Mouse (Mus musculus) inflammation-experienced regulatory T-cells, adult 6 months (primary cell): ENCODE measurements around the gene Ptpn7. TPM values are rescaled to one million over a fixed set of nuclear protein-coding genes. Genes with fewer than 3 reads are reported as not detected.
"Not testable (repeated sequence)": the region's sequence is repeated elsewhere in the genome, so short reads cannot be mapped to it uniquely, and the experiment has no call there.

Experiments used
- ATAC-seq: one replicate; pipeline ENCODE4 v1.8.0; 2017
- polyA plus RNA-seq, 3 experiments: library from polyadenylated mRNA; unstranded; fragments of 100-300 nt; shearing (Covaris generic); gene quantifications; one replicate each; pipeline ENCODE4 v1.2.1; 2017

The Ptpn7 gene
- polyA plus RNA-seq, 3 experiments from 2014 or later = 161 to 188 (median 171) TPM

DNA sequence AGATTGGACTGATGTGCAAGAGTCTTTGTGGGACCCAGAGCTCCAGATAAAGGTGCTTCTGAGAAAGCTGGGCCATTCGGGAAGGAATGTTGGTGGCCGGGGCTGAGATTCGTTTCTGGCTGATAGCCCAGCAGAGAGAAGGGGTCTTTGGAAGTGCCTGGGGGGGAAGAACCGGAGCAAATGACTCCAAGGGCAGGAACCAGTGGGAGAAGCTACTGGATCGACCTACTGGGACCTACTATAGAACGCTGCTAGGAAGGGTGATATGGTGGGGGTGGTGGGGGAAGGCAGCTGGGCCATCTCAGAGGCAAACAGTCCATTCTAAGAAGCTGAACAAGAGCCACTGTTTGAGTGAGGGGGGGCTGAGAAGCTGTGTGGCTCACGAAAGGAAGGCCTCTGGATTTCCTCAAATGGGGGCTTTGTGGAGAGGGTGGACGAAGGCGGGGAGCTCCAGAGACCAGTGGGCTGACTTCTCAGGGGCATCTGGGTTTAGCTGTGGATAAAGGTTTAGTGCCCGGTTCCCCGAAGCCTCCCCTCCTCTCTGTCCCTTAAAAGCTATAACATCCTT is 27.1 kb downstream of the Ptpn7 start:
- ATAC-seq = no peak

DNA sequence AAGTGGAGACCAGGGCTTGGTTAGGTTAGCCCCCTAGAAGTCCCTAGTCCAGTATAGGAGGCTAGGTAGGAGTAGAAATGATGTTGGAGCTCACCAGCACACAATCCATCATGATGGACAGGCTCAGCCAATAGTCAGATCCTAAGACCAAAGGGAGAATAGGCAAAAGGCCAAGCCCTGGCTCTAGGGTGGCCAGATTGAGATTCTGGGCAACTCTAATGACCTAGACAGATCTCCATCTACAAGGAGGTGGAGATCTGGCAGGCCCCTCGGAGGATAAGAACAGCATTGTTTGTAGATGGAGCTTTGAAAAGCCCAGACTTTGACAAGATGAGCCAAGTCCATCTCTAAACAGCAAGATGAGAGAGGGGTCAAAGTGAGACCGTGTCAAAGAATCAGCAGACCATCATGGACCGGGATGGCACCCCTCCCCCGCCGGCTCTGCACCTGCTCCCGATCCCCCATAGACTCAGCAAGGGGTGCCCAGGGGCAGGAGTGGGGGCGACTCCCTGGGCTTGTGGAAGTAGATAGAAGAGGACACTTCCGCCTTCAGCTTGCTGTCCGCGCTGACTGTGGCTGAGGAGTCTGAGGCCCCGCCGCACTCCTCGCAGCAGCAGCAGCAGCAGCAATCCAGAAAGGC is 28.0 kb downstream of the Ptpn7 start:
- no peak for ATAC-seq

DNA sequence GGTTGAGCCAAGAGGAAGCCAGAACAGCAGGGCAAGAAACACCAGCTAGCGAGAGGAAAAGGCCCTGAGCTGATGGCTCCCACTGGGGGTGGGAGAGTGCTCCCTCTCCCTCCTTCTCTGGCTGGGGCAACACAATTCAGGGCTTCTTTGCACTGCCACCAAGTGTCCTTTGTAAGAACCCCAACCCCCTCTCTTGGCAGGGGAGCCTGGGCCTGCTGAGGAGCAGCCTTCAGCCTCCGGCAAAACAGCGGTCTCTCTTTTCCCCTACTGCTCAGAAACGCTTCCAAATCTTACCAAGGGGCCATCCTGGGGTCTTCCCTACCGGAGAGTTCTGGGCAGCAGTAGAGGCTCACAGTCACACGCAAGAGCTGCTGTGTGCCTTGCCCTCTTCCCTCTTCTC is 30.2 kb downstream of the Ptpn7 start:
- no peak for ATAC-seq

DNA sequence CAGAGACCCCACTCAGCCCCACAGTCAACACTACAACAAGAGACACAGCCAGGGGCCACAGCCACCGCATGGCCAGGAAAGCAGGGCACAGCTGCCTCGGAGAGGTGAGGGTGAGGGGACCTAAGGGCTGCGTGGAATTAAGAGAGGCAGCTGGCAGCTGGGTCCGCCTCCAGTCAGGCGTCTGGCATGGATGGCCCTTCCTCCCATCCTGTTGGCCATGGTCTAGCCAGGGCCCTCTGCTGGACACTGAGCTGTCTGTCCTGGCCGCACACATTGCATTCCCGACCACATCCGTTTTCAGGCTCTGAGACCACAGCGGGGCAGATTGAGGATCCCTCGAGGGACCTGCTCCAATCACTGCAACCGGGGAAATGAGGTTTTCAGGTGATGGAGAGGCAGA is 34.9 kb downstream of the Ptpn7 start, which contains the start of gene Gpr37l1:
Gene Gpr37l1 (minus strand): TSS at position 247 of the 400 bp plus-strand sequence.
- no peak for ATAC-seq

DNA sequence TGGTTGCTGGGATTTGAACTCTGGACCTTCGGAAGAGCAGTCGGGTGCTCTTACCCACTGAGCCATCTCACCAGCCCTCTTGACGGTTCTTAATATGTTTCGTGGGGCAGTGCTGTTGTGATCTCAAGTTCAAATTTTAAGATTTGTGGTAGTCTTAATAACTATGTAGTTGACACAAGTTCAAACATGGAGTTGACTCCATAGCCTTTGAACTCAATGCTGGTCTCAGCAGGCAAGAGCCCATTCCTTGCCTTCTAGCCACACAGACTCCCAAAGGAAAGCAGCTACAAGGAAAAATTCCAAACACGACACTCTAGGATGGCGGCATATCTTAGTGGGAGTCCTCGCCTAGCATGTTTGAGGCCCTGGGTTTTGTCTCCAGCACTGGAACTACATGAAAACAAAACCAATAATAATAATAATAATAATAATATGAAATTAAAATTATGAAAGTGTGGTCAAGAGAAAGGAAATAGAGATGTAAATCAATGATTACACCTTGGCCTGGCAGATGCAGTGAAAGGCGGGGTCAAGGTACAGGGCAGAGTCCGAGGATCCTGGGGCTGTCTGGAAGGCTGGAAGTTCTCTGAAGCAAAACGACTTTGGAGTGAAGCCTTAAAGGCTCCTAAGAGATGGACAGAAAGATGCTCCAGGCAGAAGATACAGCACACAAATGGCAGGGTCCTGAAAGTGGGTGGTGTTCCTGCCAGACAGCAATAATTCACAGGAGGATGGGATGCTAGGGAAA is 36.1 kb downstream of the Ptpn7 start:
- no peak for ATAC-seq

DNA sequence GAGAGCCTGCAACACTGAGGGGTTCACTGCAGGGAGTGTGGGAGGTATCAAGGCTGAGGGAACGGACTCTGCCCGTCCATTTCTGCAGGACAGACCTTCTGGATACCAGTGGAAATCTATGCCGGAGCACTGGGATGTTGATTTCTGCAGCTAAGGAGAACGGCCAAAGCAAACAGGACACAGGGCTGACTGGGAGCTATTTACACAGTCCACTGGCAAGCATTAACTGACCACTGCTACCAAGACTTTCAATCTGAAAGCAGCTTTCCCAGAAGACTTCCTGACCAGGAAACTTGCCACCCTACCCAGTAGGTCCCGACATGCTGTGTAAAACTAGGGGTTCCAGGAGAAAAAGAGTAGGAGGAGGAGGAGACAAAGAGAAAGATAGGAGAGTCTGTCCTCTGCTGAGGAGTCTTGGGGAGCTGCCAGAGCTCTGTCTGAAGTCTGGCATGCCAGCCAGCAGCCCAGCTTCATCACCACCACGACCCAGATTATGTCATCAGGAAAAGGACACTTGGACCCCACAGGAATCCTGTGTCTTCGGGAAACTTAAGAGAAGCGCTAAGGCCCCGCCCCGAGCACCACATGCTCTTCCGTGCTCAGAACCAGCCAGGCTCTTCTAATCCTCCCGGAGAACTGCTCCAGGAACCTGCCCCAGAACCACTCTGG is 37.2 kb downstream of the Ptpn7 start:
- ATAC-seq = no peak

DNA sequence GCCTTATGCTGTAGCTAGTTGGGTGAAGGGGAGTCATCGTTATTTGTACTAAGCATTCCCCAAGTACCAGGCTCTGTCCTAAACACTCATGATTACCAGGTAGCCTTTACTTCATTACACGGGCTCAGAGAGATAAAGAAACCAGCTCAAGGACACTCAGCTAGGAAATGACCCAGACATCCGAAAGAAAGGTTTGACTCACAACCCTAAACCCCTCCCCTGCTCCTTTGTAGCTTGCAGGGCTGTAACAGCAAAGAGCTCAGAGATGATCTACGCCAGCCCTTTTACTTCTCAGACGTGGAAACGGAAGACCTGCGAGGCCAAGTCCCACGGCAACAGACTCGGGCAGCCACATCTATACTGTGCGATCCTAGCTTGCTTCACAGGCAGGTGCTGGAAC is 37.8 kb downstream of the Ptpn7 start:
- ATAC-seq = no peak

DNA sequence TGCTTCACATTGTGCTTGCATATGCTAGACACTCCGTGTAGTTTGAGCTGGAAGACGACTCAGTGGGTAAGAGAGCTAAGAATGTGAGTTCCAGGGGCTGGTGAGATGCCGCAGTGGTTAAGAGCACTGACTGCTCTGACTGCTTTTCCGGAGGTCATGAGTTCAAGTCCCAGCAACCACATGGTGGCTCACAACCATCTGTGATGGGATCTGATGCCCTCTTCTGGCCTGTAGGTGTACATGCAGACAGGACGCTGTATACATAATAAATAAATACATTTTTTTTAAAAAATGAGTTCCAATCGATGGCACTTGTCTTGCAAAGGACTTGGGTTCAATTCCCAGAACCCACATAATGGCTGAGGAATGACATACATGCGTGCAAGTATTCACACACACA is 38.7 kb downstream of the Ptpn7 start:
- no peak for ATAC-seq

DNA sequence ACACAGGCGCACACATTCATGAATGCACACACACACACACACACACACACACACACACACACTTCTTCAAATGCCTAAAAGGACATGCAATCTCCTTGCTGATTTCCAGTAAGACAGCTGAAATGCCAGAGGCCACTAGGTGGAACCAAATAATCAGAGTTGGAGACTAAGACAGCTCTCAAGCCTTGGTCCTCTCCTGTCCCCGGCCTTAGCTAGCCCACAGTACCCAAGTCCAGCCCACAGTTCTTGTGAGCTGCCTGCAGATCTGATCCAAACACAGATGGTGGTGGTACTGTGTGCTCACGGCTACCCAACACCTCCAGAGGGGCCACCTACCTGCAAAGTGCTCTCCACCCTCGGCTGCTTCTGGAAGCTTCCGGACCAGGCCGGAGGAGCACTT is 39.5 kb downstream of the Ptpn7 start:
- ATAC-seq = no peak

DNA sequence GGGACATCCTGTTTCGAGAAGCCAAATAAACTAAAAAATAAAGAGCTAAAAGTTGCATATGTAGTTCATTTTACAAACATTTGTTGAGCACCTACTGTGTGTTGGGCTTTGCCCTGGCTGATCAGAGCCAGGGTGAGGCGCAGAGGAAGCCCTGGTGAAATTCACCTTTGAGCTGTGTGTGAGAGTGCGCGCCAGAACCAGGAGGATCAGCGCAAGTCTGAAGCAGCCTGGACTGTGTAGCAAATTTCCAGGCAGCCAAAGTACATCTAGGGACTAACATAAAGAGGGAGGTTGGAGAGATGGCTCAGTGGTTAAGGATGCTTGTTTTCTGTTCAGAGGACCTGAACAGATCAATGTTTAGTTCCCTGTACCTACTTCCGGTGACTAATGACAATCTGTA is 40.8 kb downstream of the Ptpn7 start:
- no peak for ATAC-seq

DNA sequence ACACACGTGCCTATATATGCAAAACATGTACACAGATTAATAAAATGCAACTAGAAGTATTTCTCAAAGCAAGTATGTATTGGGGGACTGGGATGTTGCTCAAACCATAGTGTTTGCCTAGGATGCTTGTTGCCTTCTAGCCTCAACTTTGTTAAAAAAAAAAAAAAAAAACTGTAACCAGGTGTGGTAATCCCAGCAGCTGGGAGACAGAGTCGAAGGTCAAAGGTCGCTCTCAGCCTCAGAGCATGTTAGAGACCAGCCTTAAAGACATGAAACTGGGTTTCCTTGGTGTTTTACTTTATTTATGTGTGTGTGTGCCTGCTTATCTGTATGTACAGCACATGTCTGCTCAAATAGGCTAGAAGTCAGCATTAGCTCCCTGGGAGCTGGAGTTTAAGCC is 42.7 kb downstream of the Ptpn7 start:
- no peak for ATAC-seq

DNA sequence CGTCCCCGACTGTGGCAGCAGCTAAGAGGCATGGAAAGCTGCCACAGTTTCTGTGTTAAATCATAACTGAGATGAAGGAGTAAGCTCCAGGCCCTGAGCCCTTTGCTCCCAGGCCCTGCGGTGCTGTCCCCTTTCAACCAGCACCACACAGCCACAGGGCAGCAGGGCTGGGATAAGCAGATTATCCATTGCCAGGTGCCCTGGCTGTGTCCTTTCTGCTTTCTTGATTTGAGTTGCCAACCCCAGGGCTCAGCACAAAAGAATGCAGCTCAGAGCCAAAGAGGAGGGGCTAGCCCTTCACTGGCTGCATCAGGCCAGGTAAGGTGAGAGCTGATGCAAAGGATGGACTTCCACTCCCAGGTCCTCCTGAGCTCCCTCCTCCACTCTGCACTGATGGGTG is 45.2 kb downstream of the Ptpn7 start:
- ATAC-seq = no peak

DNA sequence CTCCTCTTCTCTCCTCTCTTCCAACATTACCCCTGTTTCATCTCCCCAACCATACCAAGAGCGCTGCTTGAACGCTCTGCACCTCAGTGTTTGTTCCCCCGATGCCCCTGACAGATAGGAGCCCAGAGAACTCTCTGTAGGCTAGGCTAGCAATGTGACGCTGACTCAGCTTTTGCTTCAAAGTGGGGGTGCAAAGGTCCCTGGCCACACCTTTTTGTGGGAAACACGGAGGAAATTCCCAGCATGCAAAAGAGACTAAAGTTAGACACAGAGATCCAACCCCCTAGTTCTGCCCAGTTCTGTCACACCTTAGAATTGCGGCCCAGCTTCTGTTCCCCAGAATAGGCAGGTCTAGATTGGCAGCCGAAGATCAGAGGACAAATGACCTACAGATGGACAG is 46.4 kb downstream of the Ptpn7 start:
- ATAC-seq = no peak

DNA sequence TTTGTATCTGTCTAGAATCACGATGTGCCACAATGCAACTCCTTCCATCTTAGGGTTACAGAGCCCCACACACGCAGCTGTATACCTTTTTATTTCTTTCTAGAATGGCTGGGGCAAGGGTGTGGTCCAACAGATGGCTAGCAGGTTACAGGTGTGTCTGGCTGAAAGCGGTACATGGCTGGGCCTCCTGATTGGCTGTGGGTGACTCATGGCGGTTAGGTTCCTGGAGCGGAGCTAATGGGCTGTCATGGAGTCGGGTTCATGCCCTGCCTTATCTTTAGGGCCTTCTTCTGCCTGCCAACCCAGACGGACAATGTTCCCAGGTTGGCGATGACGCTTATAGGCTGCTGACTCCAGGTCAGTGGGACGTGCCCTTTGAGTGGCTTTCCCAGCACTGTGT is 48.3 kb downstream of the Ptpn7 start:
- no peak for ATAC-seq

DNA sequence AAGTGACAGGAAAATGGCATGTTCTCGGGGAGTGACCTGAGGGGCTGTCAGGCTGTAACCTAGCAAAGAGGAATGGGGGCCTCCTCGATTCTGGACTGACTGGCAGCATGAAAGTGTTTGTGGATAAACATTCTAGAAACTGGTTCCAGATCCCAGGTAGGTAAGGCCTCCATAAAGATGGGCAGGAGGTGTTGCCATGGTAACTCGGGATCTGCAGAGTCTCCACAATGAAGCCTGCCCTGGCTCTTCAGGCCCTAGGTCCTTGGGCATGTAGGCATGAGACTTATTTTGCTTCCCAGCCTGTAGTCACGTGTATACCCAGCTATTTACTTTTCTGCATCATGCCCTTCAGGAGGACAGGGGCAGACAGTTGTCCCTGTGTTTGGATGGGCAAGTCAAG is 48.8 kb downstream of the Ptpn7 start:
- ATAC-seq = no peak

DNA sequence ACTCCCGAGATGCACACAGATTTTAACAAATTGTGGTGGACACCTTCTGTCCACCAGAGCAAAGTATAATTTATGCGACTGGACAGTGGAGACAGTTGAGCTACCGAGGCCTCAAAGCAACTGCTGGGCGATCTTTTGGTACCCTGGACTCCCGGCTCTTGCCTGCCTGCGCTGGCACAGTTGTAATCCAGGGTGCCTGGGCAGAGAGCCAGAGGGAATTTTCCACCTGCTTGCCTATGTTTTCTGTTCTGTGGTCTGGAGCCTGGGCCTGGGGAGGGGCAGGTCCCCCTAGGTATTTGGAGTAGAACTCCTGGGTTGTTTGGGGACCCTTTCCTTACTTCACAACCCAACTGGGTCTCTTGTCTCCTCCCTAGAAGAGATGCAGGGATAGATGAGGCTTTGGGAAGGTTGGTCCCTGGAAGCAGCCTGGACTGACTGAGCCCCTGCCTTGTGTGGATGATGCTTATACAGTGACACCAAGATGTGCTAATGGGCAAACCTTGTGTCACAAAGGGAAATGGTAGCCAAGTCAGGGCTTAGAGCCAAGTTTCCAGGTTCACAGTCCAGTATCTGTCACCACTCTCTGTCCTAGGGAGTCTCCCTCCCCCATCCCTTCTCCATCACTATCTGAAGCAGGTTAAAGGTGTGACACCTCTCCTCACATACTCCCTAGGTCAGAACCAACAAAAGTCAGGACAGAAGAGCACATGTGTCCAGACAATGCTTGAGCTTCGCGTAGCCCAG is 49.6 kb downstream of the Ptpn7 start:
- no peak for ATAC-seq

DNA sequence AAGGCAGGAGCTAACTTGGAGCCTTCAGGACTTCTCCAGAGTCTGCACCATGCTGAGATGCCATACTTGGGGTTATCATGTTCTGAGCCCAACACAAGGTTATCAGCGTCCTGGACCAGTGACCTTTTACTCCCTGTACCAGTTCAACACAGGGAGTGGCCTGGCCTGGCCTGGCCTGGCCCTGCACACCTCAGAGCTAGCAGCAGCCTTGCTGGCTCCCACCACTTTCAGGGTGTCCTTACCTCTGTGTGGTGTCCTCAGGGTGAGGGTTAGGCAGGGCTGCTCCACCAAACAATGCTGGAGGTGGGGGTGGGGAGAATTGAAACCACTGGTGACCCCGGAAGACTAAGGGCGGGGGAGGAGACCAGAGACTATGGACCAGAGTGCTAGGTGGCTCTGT is 50.5 kb downstream of the Ptpn7 start:
- ATAC-seq = no peak

DNA sequence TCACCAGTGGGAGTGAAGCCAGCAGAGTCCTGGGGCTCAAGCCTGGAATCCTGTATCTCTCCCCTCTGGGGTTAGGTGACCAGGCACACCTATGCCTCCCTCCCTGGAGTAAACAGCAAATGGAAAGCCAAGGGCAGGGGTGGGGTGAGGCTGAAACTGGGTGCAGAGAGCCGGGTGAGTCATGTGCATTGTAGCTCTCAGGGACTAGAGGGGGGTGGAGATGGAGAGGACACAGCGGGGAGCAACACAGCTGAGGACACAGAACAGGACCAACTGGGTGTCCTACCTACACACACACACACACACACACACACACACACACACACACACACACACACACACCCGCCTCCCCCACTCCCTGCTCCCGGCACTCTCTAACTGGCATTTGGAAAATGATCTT is 50.9 kb downstream of the Ptpn7 start:
- ATAC-seq = no peak

DNA sequence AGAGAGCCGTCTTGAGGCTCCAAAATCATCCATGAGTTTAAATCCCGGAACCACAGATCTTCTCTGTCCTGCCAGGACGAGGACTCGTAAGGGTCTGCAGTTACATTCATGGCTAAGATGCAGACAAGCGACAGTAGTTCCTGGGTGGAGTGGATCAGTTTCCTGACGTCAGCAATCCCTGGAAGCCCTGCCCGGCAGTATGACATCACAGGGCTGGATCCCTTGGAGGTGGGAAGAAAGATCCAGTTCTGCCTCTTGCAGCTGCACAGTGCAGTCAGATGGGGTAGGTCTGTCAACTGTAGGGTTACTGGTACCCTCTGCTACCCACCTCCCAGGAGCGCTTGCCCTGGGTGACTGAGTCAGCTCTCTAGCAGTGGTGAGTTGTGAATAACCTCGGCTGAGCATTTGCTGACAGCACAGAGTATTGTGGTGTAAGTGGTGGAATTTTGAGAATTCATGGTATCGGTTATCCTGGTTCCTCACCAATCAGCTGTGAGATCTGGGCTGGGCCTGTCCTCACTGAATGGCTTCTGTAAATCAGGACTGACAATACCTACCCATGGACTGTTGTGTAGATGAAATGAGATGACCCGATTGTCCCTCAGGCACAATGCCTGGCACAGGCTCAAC is 51.6 kb downstream of the Ptpn7 start:
- ATAC-seq = no peak

DNA sequence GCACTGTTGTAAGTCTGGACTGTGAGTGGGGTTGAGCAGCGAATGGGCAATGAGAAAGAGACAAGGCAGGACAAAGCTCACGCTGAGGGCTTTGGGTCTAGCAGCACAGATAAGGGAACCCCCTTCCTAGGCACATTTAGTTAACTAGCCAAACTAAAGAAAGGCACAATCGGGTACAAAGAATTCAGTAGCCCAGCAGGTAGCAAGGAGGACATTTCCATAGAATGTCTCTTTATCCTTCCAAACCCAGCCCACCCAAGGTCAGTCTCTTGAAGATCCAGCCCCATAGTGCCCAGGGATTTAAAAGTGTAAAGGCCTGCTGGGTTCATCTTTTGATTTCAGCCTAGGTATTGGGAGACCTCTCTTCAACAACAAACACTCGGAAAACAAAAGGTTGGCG is 53.4 kb downstream of the Ptpn7 start:
- no peak for ATAC-seq

DNA sequence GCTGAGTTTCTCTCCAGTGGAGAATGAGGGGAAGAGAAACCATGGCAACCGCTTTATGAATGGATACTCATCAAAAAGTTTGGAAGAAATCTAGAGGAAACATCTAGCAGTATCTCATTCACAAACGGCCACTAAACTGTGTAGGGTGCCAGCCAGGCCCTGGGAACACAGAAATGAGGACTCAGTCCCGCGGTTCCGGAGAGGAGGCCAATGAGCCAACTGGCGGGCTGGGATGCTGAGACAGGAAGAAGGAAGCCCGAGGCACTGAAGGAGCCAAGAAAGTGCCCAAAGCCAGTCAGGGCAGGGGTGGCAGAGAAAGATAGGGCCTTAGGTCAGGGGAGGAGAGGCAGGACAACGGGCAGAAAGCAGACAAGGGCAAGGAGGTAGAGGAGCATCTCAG is 53.9 kb downstream of the Ptpn7 start:
- ATAC-seq = no peak

DNA sequence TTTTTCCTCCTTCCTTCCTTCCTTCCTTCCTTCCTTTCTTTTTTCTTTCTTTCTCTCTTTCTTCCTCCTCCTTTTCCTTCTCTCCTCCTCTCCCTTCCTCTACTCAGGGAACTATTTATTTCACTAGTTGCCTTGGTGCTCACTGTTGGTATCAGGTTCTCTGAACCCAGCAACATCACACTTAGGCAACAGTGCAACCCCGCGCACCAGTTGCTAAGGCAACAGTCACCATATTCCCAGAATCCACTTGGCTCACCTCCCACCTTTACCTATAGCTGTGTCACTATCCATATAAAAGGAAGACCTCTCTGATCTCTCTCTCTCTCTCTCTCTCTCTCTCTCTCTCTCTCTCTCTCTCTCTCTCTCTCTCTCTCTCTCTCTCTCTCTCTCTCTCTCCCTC is 54.5 kb downstream of the Ptpn7 start:
- ATAC-seq = not testable (repeated sequence)

DNA sequence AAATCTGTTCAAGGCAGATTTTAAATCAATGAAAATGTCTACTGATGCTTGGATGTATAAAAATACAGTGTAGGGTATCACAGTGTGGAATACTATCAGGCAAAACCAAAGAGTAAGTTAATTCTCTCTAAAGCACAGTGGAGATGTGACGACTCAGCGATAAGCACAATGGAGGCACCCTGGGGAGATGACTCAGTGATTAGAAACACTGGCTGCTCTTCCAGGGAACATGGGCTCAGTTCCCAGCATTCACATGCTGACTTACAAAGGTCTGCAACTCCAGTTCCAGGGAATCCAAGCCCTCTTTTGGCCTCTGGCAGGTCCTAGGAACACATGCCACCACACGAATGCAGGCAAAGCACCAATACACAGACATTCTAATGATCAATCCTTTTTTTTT is 55.7 kb downstream of the Ptpn7 start:
- ATAC-seq = no peak
